Mouse (Mus musculus) embryonic facial prominence, embryonic 12.5 days (tissue): Measurements from ENCODE around the gene Bbs9. TPM values are rescaled to one million over a fixed set of nuclear protein-coding genes. Genes with fewer than 3 reads are reported as not detected.

Source experiments
- ATAC-seq: fragments of 200-750 bp; cut with Nextera tagmentation; 2 replicates; pipeline ENCODE4 v1.8.0; 2017; ENCODE audit not compliant: insufficient number of reproducible peaks, insufficient read depth, low FRiP score, low TSS enrichment
- H3K27ac ChIP-seq: fragments of 300-500 bp; sonication (generic); 2 replicates; pipeline ENCODE4 v1.5.1; 2016; ENCODE audit warnings: mild to moderate bottlenecking
- H3K27me3 ChIP-seq: fragments of 300-500 bp; sonication (generic); 2 replicates; pipeline ENCODE4 v1.6.1; 2016; ENCODE audit warnings: mild to moderate bottlenecking, moderate library complexity
- H3K36me3 ChIP-seq: fragments of 300-500 bp; sonication (generic); 2 replicates; pipeline ENCODE4 v1.6.1; 2016; ENCODE audit warnings: mild to moderate bottlenecking
- H3K4me1 ChIP-seq: fragments of 300-500 bp; sonication (generic); 2 replicates; pipeline ENCODE4 v1.6.1; 2016
- H3K4me2 ChIP-seq: fragments of 300-500 bp; sonication (generic); replicated peaks from 2 replicates; pipeline ENCODE4 v1.6.1; 2016; ENCODE audit warnings: mild to moderate bottlenecking, moderate library complexity
- H3K4me3 ChIP-seq: fragments of 300-500 bp; sonication (generic); 2 replicates; pipeline ENCODE4 v1.5.1; 2016; ENCODE audit warnings: mild to moderate bottlenecking
- H3K9ac ChIP-seq: fragments of 300-500 bp; sonication (generic); 2 replicates; pipeline ENCODE4 v1.6.1; 2016; ENCODE audit warnings: mild to moderate bottlenecking, moderate library complexity
- H3K9me3 ChIP-seq: fragments of 300-500 bp; sonication (generic); 2 replicates; pipeline ENCODE4 v1.6.1; 2016; ENCODE audit warnings: mild to moderate bottlenecking, moderate library complexity
- WGBS: fragments of 180-500 bp; shearing (Covaris S2); methylation state at CpG from one replicate; pipeline ENCODE4 v1.1.7; 2016; 5-methylcytosine and 5-hydroxymethylcytosine counted together
- polyA plus RNA-seq: library from polyadenylated mRNA; unstranded; fragments of >200 nt; fragmentation: Nextera tagmentation; extraction: Ambion mirVana; gene quantifications from 2 replicates; pipeline ENCODE4 v1.2.1, GENCODE M21; 2016

Bbs9 gene
- polyA plus RNA-seq, 1 experiment from 2014 or later: 17.3 TPM

GRCm38 (mm10) chr9:22761487-22761886 lies 286.0 kb downstream of the Bbs9 start:
- no peaks in the 10 kb centered on the region for H3K27me3 ChIP-seq
- H3K9ac ChIP-seq: no peak overlapping the region
- H3K4me1 ChIP-seq: peaks cover 5% of the 10 kb centered on the region; the same call in 1 of the 2 replicates
- H3K9me3 ChIP-seq: no peaks in the 10 kb centered on the region
- H3K27ac ChIP-seq: no peak overlapping the region
- 76% methylated on average over 8 of the region's 8 CpGs for WGBS
- ATAC-seq: no peak
- H3K4me2 ChIP-seq: no peak overlapping the region
- no peaks in the 10 kb centered on the region for H3K36me3 ChIP-seq
- H3K4me3 ChIP-seq: no peak overlapping the region

GRCm38 (mm10) chr9:22765618-22766220 lies 290.2 kb downstream of the Bbs9 start:
- H3K27me3 ChIP-seq: no peaks in the 10 kb centered on the region
- H3K27ac ChIP-seq: no peak overlapping the region
- H3K4me1 ChIP-seq: peaks cover 5% of the 10 kb centered on the region; the same call in 1 of the 2 replicates
- H3K9ac ChIP-seq: no peak overlapping the region
- no peak overlapping the region for H3K4me3 ChIP-seq
- WGBS: 31% methylated on average over 4 of the region's 4 CpGs
- H3K36me3 ChIP-seq: no peaks in the 10 kb centered on the region
- no peak overlapping the region for H3K4me2 ChIP-seq
- H3K9me3 ChIP-seq: no peaks in the 10 kb centered on the region
- peak; percentile 28; the same call in 1 of the 2 replicates for ATAC-seq

- ATAC-seq: no peak
Measured at GRCm38 (mm10) chr9:22767154-22767553, 291.6 kb downstream of the Bbs9 start.

GRCm38 (mm10) chr9:22767860-22768259 lies 292.3 kb downstream of the Bbs9 start:
- Histone ChIP-seq H3K27ac (no peak overlapping the region), H3K27me3 (no peaks in the 10 kb centered on the region), H3K4me3 (no peak overlapping the region), H3K9me3 (no peaks in the 10 kb centered on the region), H3K4me2 (no peak overlapping the region), H3K9ac (no peak overlapping the region), H3K36me3 (no peaks in the 10 kb centered on the region), H3K4me1 (peaks cover 5% of the 10 kb centered on the region; the same call in 1 of the 2 replicates)
- WGBS: 37% methylated on average over 3 of the region's 3 CpGs
- no peak for ATAC-seq

More at GRCm38 (mm10) chr9:22767154-22767553, 291.6 kb downstream of the Bbs9 start:
- peaks cover 5% of the 10 kb centered on the region; the same call in 1 of the 2 replicates for H3K4me1 ChIP-seq
- 79% methylated on average over 5 of the region's 5 CpGs for WGBS
- H3K9ac ChIP-seq: no peak overlapping the region
- H3K9me3 ChIP-seq: no peaks in the 10 kb centered on the region
- no peaks in the 10 kb centered on the region for H3K27me3 ChIP-seq
- no peak overlapping the region for H3K4me2 ChIP-seq
- no peaks in the 10 kb centered on the region for H3K36me3 ChIP-seq
- H3K4me3 ChIP-seq: no peak overlapping the region
- H3K27ac ChIP-seq: no peak overlapping the region

DNA sequence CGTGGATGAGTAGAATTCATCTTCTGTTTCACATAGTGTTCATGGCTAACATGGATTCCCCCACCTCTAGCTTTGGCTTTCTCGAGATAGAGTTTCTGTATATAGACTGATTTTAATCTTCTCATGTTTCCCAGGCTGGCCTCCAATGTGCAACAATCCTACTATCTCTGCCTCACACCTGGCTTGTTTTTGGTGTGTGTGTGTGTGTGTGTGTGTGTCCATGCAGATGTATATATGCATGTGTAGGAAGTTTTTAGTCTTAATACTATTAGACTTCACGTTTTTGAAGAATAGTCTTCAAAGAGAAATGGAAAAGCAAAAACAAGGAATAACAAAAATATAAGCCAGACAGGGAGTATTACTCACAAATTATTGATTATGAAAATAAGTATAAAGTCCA lies 296.3 kb downstream of the Bbs9 start:
- Histone ChIP-seq H3K4me1 (no peaks in the 10 kb centered on the region), H3K27ac (no peak overlapping the region), H3K36me3 (no peaks in the 10 kb centered on the region), H3K4me3 (no peak overlapping the region), H3K9me3 (0 out of 2 replicates have a peak, but pooled peaks cover 4% of the 10 kb centered on the region), H3K27me3 (no peaks in the 10 kb centered on the region), H3K9ac (no peak overlapping the region), H3K4me2 (no peak overlapping the region)
- 80% methylated on average over 3 of the region's 3 CpGs for WGBS
- no peak for ATAC-seq

DNA sequence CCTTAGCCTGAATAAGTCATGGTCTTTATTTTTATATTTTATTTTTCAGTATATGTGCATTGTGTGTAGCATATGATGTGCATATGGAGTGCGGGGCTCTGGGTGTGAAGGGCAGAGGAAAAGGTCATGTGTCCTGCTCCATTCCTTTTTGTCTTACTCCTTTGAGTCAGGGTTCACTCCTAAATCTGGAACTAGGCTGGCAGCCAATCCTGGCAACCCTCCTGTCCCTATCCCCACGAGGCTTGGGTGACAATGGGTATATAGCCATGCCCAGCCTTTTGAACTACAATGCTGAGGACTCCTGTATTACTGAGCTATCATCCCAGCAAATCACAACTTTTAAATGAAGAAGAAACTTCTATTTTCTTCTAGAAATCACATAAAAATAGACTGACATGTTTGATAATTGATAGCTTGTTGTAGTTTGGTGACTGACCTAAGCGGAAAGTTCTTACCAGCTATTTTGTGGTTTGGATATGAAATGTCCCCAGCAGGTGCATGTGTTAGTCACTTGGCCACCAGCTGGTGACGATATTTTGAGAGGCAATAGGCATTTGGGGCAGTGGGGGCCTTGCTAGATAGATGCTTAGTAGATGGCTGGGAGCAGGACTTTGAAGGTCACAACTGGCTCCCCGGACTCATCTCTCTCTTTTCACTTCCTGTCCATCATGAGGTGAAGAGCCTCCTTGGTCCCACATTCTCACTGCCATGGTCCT lies 300.9 kb downstream of the Bbs9 start:
- Histone ChIP-seq H3K27ac (no peak overlapping the region), H3K27me3 (no peaks in the 10 kb centered on the region)
- no peak for ATAC-seq

DNA sequence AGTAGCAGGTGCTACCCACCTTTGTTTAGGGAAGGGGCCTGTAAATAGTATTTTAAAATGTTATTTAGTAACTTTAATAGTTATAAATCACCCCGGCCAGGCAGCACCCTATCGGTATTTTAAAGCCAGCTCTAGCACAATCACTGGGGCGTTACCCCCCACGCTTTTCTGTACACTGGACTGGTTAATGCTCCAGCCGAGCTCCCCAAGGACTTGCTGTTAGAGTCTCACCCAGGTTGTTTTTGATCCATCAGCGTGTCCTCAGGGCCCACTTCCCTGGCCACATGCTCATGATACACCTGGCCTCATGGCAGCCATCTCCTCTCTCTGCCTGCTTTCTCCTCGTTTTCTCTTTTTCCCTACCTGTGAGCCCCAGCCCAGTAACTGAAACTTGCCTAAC lies 301.9 kb downstream of the Bbs9 start:
- Histone ChIP-seq H3K4me1 (no peaks in the 10 kb centered on the region), H3K27me3 (no peaks in the 10 kb centered on the region), H3K36me3 (no peaks in the 10 kb centered on the region), H3K4me2 (no peak overlapping the region), H3K9me3 (0 out of 2 replicates have a peak, but pooled peaks cover 4% of the 10 kb centered on the region), H3K9ac (no peak overlapping the region), H3K27ac (no peak overlapping the region), H3K4me3 (no peak overlapping the region)
- 90% methylated on average over 7 of the region's 7 CpGs for WGBS
- ATAC-seq: no peak

More for the DNA sequence above, 300.9 kb downstream of the Bbs9 start:
- H3K36me3 ChIP-seq: no peaks in the 10 kb centered on the region
- 0 out of 2 replicates have a peak, but pooled peaks cover 4% of the 10 kb centered on the region for H3K9me3 ChIP-seq
- no peak overlapping the region for H3K4me2 ChIP-seq
- H3K4me1 ChIP-seq: no peaks in the 10 kb centered on the region
- 85% methylated on average over 5 of the region's 5 CpGs for WGBS
- no peak overlapping the region for H3K9ac ChIP-seq
- no peak overlapping the region for H3K4me3 ChIP-seq

DNA sequence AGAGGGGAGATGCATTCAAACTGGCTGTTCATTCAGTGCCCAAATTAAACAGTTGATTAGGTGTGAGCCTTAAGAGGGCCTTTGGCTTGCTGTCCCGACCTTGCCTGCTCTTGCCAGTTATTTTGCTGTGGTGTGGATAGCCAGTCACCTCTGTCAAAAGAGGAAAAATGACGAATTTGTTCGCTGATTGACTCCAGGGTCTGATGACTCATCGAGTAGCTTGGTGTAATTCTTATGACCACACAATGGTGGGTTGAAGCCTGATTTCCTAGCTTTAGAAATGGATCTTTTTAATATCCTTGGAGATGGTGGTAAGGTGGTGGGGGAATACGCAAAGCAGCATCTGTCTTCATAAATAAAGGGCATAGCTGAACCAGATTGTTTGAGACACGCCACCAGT lies 304.1 kb downstream of the Bbs9 start:
- ATAC-seq: no peak
- 86% methylated on average over 6 of the region's 6 CpGs for WGBS
- H3K9ac ChIP-seq: no peak overlapping the region

DNA sequence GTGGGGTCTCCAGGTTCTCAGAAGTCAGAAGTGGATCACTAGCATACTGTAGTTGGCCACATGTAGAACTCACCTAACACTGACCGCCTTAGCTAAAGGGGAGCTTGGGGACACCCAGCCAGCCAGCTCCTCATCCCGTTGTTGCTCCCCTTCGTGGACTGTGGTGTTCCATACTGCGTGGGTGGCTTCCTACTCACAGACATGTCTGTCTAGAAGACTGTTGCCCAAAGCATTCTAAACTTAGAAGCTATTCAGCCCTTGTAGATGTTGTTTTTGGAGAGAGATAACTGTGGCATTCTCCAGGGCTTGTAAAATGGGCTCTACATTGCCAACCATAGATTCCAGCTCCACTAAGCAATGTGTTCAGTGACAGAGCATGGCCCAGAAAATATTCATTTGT lies 310.5 kb downstream of the Bbs9 start:
- Histone ChIP-seq H3K9me3 (no peaks in the 10 kb centered on the region), H3K4me2 (no peak overlapping the region), H3K27ac (no peak overlapping the region), H3K36me3 (no peaks in the 10 kb centered on the region), H3K4me3 (no peak overlapping the region), H3K27me3 (no peaks in the 10 kb centered on the region), H3K9ac (no peak overlapping the region), H3K4me1 (peaks cover 8% of the 10 kb centered on the region; the same call in 1 of the 2 replicates)
- ATAC-seq: no peak
- WGBS: 92% methylated on average over 4 of the region's 4 CpGs

More for the DNA sequence above, 304.1 kb downstream of the Bbs9 start:
- Histone ChIP-seq H3K27ac (no peak overlapping the region), H3K9me3 (no peaks in the 10 kb centered on the region), H3K4me3 (no peak overlapping the region), H3K4me2 (no peak overlapping the region), H3K36me3 (no peaks in the 10 kb centered on the region), H3K4me1 (no peaks in the 10 kb centered on the region), H3K27me3 (no peaks in the 10 kb centered on the region)

DNA sequence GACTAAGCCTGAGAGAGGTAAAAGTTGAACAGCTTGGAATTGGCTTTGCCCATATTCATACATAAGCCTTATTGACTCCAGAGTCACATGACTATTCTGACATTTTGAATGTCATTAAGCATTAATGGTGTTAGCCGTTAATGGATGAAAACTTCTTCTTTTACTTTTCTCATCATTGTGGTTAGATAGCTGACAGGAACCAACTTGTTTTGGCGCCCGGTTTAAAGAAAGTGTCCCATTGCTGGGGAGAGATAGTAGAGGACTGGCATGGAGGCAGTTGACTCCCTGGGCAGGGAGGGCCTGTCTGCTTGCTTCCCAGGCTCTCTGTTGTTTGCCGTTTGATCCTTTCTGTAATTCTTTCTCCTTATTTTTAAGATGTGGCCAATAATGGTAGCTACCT lies 312.9 kb downstream of the Bbs9 start:
- Histone ChIP-seq H3K27ac (no peak overlapping the region), H3K9ac (no peak overlapping the region), H3K9me3 (no peaks in the 10 kb centered on the region), H3K4me3 (no peak overlapping the region), H3K4me1 (peaks cover 19% of the 10 kb centered on the region), H3K4me2 (no peak overlapping the region), H3K36me3 (no peaks in the 10 kb centered on the region), H3K27me3 (no peaks in the 10 kb centered on the region)
- 89% methylated on average over 4 of the region's 4 CpGs for WGBS
- no peak for ATAC-seq

- H3K4me2 ChIP-seq: no peak overlapping the region
- H3K9me3 ChIP-seq: no peaks in the 10 kb centered on the region
- H3K27ac ChIP-seq: no peak overlapping the region
- H3K4me1 ChIP-seq: peaks cover 19% of the 10 kb centered on the region
- no peak for ATAC-seq
- H3K36me3 ChIP-seq: no peaks in the 10 kb centered on the region
- H3K9ac ChIP-seq: no peak overlapping the region
- WGBS: 81% methylated on average over 4 of the region's 4 CpGs
- H3K4me3 ChIP-seq: no peak overlapping the region
- H3K27me3 ChIP-seq: no peaks in the 10 kb centered on the region
Measured at GRCm38 (mm10) chr9:22788850-22789249, 313.3 kb downstream of the Bbs9 start.
